Mouse (Mus musculus): ENCODE results near the gene Shisa8. TPM values are rescaled to one million over a fixed set of nuclear protein-coding genes. Genes with fewer than 3 reads are reported as not detected.

Shisa8 gene
- polyA plus RNA-seq, 1 experiment from 2014 or later = 0.31 TPM

DNA sequence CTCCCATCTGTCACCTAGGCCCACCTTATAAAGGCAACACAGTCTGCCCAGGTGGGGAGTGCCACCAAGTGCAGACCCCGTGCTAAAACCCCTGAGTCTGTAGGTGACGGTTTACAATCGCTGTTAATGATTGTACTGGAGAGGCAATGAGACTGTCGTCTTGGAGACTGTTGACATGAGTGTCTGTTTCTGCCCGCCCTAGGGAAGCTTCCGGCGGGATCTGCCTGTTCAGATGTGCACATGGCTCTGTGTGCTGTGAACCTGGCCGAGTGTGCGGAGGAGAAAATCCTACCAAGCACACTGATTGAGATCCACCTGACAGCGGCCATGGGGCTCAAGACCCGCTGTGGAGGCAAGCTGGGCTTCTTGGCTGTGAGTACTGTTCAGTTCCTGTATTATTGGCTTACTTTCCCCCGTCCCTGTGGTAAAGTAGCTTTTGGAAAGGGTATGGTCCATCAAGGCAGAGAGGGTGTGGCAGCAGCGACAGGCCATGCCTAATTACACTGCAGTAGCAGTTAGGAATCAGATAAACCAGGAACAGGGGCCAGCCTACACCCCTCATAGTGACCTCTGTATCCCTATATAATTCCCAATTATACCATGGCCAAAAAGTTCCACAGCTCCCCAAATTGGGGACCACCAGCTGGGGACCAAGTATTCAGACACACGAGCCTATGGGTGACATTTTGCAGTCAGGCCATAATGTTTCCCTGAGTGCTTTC is 27.4 kb downstream of the Shisa8 start:
- no peak overlapping the region for H3K27ac ChIP-seq (replicated peaks; ENCODE audit: low read depth, low read length)
- peaks cover 65% of the 10 kb centered on the region for H3K36me3 ChIP-seq (ENCODE audit: control insufficient read depth, insufficient read depth, low read length)
- DNase-seq (ENCODE audit: low spot score) (no peak), ATAC-seq (ENCODE audit: insufficient number of reproducible peaks, low FRiP score, low TSS enrichment, low read depth) (no peak)
- H3K4me2 ChIP-seq (ENCODE audit: low read depth, severe bottlenecking) = no peak overlapping the region
- WGBS = 85% methylated on average over 14 of the region's 14 CpGs
- no peak overlapping the region for H3K4me3 ChIP-seq (ENCODE audit: low read depth, low read length)
- H3K9me3 ChIP-seq (ENCODE audit: control insufficient read depth, low read length) = peaks cover 4% of the 10 kb centered on the region; the same call in 1 of the 2 replicates
- no peaks in the 10 kb centered on the region for H3K4me1 ChIP-seq (ENCODE audit: control insufficient read depth, insufficient read depth, low read length)
- no peaks in the 10 kb centered on the region for H3K27me3 ChIP-seq (ENCODE audit: control insufficient read depth, insufficient read depth, low read length)
- no peak overlapping the region for H3K9ac ChIP-seq (ENCODE audit: low read length)

DNA sequence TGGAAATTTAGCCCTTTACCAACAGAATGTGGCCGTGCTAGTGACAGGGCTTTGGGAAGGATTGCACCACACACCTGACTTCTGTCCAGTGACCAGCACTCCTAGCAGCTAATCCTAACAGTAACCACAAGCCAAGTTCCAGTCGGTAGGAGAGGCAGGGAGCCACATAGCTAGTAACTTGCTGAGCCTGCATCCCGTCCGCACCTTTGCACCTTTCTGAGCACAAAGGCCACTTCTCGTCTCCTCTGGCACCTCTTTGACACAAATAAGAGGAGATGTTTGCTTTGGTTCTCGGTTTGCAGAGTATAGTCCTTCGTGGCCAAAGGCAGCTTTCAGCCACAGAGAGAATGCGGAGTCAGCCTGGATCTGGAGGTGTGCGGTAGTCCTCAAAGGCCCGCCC is 28.0 kb downstream of the Shisa8 start:
- no peak overlapping the region for H3K27ac ChIP-seq (replicated peaks; ENCODE audit: low read depth, low read length)

DNA sequence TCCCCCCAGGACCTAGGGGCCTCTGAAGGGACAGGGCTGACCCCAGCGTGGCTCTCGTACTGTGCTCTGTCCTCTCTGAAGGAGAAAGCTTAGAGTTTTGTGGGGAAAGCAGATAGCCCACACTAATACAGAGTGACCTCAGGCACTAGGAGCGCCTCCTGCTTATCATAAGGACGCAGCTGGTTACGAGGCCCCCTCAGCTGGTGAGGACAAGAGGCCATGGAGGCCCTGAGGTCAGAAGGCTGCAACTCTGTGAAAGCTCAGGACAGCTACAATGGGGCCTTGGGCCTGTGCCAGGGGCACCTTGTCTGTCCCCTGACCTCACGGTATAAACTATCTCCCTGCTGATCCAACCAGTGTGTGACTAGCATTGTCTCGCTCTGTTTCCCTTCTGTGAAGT is 28.4 kb downstream of the Shisa8 start:
- Histone ChIP-seq H3K9ac (ENCODE audit: low read length) (no peak overlapping the region), H3K27ac (replicated peaks; ENCODE audit: low read depth, low read length) (no peak overlapping the region; the same call in 1 of the 2 replicates), H3K36me3 (ENCODE audit: control insufficient read depth, insufficient read depth, low read length) (peaks cover 72% of the 10 kb centered on the region), H3K9me3 (ENCODE audit: control insufficient read depth, low read length) (peaks cover 4% of the 10 kb centered on the region; the same call in 1 of the 2 replicates), H3K4me2 (ENCODE audit: low read depth, severe bottlenecking) (no peak overlapping the region), H3K4me3 (ENCODE audit: low read depth, low read length) (no peak overlapping the region), H3K4me1 (ENCODE audit: control insufficient read depth, insufficient read depth, low read length) (no peaks in the 10 kb centered on the region), H3K27me3 (ENCODE audit: control insufficient read depth, insufficient read depth, low read length) (no peaks in the 10 kb centered on the region)
- DNase-seq (ENCODE audit: low spot score) (no peak), ATAC-seq (ENCODE audit: insufficient number of reproducible peaks, low FRiP score, low TSS enrichment, low read depth) (no peak)
- 89% methylated on average over 7 of the region's 7 CpGs for WGBS

More for the DNA sequence above, 28.0 kb downstream of the Shisa8 start:
- H3K36me3 ChIP-seq (ENCODE audit: control insufficient read depth, insufficient read depth, low read length) = peaks cover 71% of the 10 kb centered on the region
- no peaks in the 10 kb centered on the region for H3K4me1 ChIP-seq (ENCODE audit: control insufficient read depth, insufficient read depth, low read length)
- H3K27me3 ChIP-seq (ENCODE audit: control insufficient read depth, insufficient read depth, low read length) = no peaks in the 10 kb centered on the region
- H3K4me3 ChIP-seq (ENCODE audit: low read depth, low read length) = no peak overlapping the region
- no peak for ATAC-seq (ENCODE audit: insufficient number of reproducible peaks, low FRiP score, low TSS enrichment, low read depth)
- H3K4me2 ChIP-seq (ENCODE audit: low read depth, severe bottlenecking) = no peak overlapping the region
- H3K9ac ChIP-seq (ENCODE audit: low read length) = no peak overlapping the region
- H3K9me3 ChIP-seq (ENCODE audit: control insufficient read depth, low read length) = peaks cover 4% of the 10 kb centered on the region; the same call in 1 of the 2 replicates
- DNase-seq (ENCODE audit: low spot score) = no peak
- WGBS = 90% methylated on average over 10 of the region's 10 CpGs

DNA sequence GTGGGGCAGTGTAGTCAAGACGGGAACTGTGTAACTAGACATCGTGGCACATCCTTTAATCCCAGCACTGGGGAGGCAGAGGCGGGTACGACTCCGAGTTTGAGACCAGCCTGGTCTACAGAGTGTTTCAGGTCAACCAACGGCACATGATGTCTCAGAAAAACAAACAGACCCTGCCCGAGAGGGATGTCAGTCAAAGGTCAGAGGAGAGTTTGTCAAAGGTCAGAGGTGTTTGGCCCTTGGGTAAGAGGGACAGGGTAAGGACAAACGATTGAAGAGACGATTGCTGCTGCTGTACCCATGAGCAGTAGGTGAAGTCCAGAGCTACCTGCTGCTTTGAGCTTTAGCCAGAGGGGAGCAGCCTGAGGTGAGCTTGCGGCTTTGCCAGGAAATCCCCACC is 29.0 kb downstream of the Shisa8 start:
- Histone ChIP-seq H3K4me2 (ENCODE audit: low read depth, severe bottlenecking) (no peak overlapping the region), H3K9me3 (ENCODE audit: control insufficient read depth, low read length) (peaks cover 4% of the 10 kb centered on the region; the same call in 1 of the 2 replicates), H3K27me3 (ENCODE audit: control insufficient read depth, insufficient read depth, low read length) (no peaks in the 10 kb centered on the region), H3K4me1 (ENCODE audit: control insufficient read depth, insufficient read depth, low read length) (no peaks in the 10 kb centered on the region), H3K27ac (replicated peaks; ENCODE audit: low read depth, low read length) (no peak overlapping the region; the same call in 1 of the 2 replicates), H3K9ac (ENCODE audit: low read length) (no peak overlapping the region), H3K4me3 (ENCODE audit: low read depth, low read length) (no peak overlapping the region), H3K36me3 (ENCODE audit: control insufficient read depth, insufficient read depth, low read length) (peaks cover 78% of the 10 kb centered on the region)
- WGBS = 86% methylated on average over 10 of the region's 10 CpGs
- DNase-seq (ENCODE audit: low spot score) = no peak
- no peak for ATAC-seq (ENCODE audit: insufficient number of reproducible peaks, low FRiP score, low TSS enrichment, low read depth)

DNA sequence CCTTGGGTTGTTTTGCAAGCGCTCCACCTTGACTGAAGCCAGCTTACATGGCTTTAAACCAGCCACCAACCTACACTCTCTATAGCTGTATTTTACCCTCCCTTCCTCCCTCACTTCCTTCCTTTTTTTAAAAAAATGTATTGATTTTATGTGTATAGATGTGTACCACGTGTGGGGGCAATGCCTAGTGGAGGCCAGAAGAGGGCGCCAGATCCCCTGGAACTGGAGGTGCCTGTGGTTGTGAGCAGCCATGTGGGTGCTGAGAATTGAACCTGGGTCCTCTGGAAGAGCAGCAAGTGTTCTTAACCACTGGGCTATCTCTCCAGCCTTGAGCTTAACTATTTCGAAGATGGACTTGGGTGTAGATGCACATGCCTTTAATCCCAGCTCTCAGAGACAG is 30.3 kb downstream of the Shisa8 start:
- H3K27ac ChIP-seq (replicated peaks; ENCODE audit: low read depth, low read length) = no peak overlapping the region
- no peak overlapping the region for H3K4me2 ChIP-seq (ENCODE audit: low read depth, severe bottlenecking)
- H3K36me3 ChIP-seq (ENCODE audit: control insufficient read depth, insufficient read depth, low read length) = peaks cover 80% of the 10 kb centered on the region
- DNase-seq (ENCODE audit: low spot score) (no peak), ATAC-seq (ENCODE audit: insufficient number of reproducible peaks, low FRiP score, low TSS enrichment, low read depth) (no peak)
- no peak overlapping the region for H3K4me3 ChIP-seq (ENCODE audit: low read depth, low read length)
- WGBS = 97% methylated on average over 4 of the region's 4 CpGs
- H3K9me3 ChIP-seq (ENCODE audit: control insufficient read depth, low read length) = peaks cover 4% of the 10 kb centered on the region; the same call in 1 of the 2 replicates
- H3K27me3 ChIP-seq (ENCODE audit: control insufficient read depth, insufficient read depth, low read length) = no peaks in the 10 kb centered on the region
- no peaks in the 10 kb centered on the region for H3K4me1 ChIP-seq (ENCODE audit: control insufficient read depth, insufficient read depth, low read length)
- H3K9ac ChIP-seq (ENCODE audit: low read length) = no peak overlapping the region

DNA sequence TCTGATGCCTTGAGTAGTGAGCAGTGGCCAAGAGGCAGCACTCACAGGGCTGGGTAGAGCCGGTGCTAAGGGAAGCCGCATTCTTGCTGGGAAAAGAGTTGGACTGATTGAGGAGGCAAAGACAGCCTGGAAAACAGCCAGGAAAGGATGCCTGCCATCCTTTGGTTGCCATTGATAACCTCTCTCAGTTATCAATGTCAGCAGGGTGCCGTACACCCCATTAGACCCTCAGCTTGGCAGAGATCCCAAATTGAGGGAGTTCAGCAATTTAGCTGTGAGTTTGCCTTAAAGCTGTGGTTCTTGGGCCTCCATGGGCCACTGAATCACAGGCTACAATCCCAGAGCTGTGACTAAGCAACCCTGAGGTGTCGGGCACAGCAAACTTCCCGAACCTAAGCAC is 31.5 kb downstream of the Shisa8 start:
- ATAC-seq (ENCODE audit: insufficient number of reproducible peaks, low FRiP score, low TSS enrichment, low read depth) = no peak

DNA sequence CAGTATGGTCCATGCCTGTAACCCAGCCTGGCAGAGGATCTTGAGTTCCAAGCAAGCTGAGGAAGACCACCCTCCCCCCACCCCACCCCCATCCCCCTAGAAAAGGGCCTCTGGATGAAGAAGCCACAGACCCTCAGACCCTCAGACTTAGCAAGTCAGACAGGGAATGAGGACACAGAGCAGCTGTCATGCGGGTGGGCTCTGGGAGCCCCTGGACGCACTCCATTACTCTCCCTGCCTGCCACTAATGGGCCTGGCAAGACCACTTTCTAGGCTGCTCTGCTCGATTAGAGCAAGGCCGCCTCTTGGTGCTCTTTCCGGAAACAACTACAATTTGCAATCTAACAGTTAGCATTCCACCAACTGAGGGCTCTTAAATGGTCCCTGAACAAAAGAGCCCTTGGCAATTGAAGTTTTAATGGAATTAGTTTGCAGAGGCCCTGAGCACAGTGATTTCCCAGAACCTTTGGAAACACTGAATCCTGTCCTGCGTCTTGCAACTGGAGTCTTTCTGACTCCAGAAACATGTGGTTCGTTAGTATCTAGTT is 34.8 kb downstream of the Shisa8 start:
- Histone ChIP-seq H3K36me3 (ENCODE audit: control insufficient read depth, insufficient read depth, low read length) (peaks cover 71% of the 10 kb centered on the region), H3K27ac (replicated peaks; ENCODE audit: low read depth, low read length) (no peak overlapping the region), H3K27me3 (ENCODE audit: control insufficient read depth, insufficient read depth, low read length) (no peaks in the 10 kb centered on the region), H3K4me2 (ENCODE audit: low read depth, severe bottlenecking) (no peak overlapping the region), H3K4me1 (ENCODE audit: control insufficient read depth, insufficient read depth, low read length) (no peaks in the 10 kb centered on the region), H3K9ac (ENCODE audit: low read length) (no peak overlapping the region), H3K9me3 (ENCODE audit: control insufficient read depth, low read length) (no peaks in the 10 kb centered on the region), H3K4me3 (ENCODE audit: low read depth, low read length) (no peak overlapping the region)
- no peak for ATAC-seq (ENCODE audit: insufficient number of reproducible peaks, low FRiP score, low TSS enrichment, low read depth)
- WGBS = 79% methylated on average over 7 of the region's 7 CpGs
- DNase-seq (ENCODE audit: low spot score) = no peak

More for the DNA sequence above, 31.5 kb downstream of the Shisa8 start:
- Histone ChIP-seq H3K27me3 (ENCODE audit: control insufficient read depth, insufficient read depth, low read length) (no peaks in the 10 kb centered on the region), H3K9me3 (ENCODE audit: control insufficient read depth, low read length) (no peaks in the 10 kb centered on the region), H3K4me1 (ENCODE audit: control insufficient read depth, insufficient read depth, low read length) (no peaks in the 10 kb centered on the region), H3K9ac (ENCODE audit: low read length) (no peak overlapping the region), H3K27ac (replicated peaks; ENCODE audit: low read depth, low read length) (no peak overlapping the region), H3K4me2 (ENCODE audit: low read depth, severe bottlenecking) (no peak overlapping the region), H3K36me3 (ENCODE audit: control insufficient read depth, insufficient read depth, low read length) (peaks cover 76% of the 10 kb centered on the region), H3K4me3 (ENCODE audit: low read depth, low read length) (no peak overlapping the region)
- 96% methylated on average over 5 of the region's 5 CpGs for WGBS
- no peak for DNase-seq (ENCODE audit: low spot score)

DNA sequence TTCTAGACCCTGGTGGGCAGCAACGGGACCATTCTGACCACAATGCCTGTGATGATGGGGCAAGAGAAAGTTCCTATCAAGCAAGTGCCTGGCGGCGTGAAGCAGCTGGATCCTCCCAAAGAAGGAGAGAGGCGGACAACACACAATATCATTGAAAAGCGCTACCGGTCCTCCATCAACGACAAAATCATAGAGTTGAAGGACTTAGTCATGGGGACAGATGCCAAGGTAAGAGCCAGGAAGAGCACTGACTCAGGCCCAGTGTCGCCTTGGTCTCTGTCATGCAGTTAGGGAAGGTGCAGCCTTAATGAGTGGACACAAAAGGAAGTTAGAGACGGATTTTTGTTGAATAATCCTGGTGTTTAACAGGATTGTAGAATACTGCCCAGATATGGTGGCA is 37.5 kb downstream of the Shisa8 start:
- ATAC-seq (ENCODE audit: insufficient number of reproducible peaks, low FRiP score, low TSS enrichment, low read depth) (no peak), DNase-seq (ENCODE audit: low spot score) (no peak)
- H3K4me2 ChIP-seq (ENCODE audit: low read depth, severe bottlenecking) = no peak overlapping the region
- no peaks in the 10 kb centered on the region for H3K9me3 ChIP-seq (ENCODE audit: control insufficient read depth, low read length)
- no peaks in the 10 kb centered on the region for H3K27me3 ChIP-seq (ENCODE audit: control insufficient read depth, insufficient read depth, low read length)
- no peak overlapping the region for H3K9ac ChIP-seq (ENCODE audit: low read length)
- H3K4me3 ChIP-seq (ENCODE audit: low read depth, low read length) = no peak overlapping the region
- no peak overlapping the region for H3K27ac ChIP-seq (replicated peaks; ENCODE audit: low read depth, low read length)
- WGBS = 96% methylated on average over 9 of the region's 9 CpGs
- H3K4me1 ChIP-seq (ENCODE audit: control insufficient read depth, insufficient read depth, low read length) = no peaks in the 10 kb centered on the region
- H3K36me3 ChIP-seq (ENCODE audit: control insufficient read depth, insufficient read depth, low read length) = peaks cover 63% of the 10 kb centered on the region
